Mouse (Mus musculus): ENCODE data around the gene Ptprj.

DNA sequence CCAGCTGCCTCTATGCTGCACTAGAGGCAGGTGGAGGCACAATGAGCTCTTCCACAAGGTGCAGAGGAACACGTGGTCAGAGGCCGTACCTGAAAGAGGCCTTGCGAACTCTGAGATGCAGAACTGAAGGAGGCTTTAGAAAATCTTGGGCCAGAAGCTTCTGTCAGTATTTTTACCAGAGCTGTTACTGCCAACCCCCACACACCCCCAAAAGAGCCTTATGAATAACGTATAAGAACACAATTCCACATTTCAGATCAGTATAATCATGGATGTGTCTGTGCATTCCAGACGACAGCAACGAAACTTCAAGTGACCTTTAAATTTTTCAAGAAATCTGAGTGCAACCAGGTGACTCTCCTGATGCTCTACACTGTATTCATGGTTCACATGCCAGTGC, 98.9 kb downstream of the Ptprj start:
- no peak for TF ChIP-seq POLR2A (IDR thresholded peaks at IDR 0.05; ENCODE audit: borderline replicate concordance, low read depth, low read length)
- no peak for TF ChIP-seq CTCF (IDR thresholded peaks at IDR 0.05; ENCODE audit: low read depth, low read length)
